Mouse (Mus musculus) cerebellum, postnatal 14 days (tissue): Measurements from ENCODE around the gene Adrb1.

Experiments
- DNase-seq, 2 experiments: peaks; one replicate each; pipeline ENCODE4 v3.0.0; 2021; ENCODE audit warnings: mixed read lengths in 2 of 2

The Adrb1 gene

GRCm38 (mm10) chr19:56721387-56722211 is at the start of gene Adrb1:
TSS of gene Adrb1 (plus strand) at chr19:56722199.
- peak; percentile 55 to 58 for DNase-seq

GRCm38 (mm10) chr19:56675690-56676089 is 46.3 kb upstream of the Adrb1 start:
- no peak for DNase-seq

- DNase-seq, result peak; percentile 26 to 41
Observed at GRCm38 (mm10) chr19:56676506-56676905, 45.5 kb upstream of the Adrb1 start.

- no peak for DNase-seq
Observed at GRCm38 (mm10) chr19:56677611-56678010, 44.4 kb upstream of the Adrb1 start.

- DNase-seq, result no peak
Observed at GRCm38 (mm10) chr19:56678516-56678915, 43.5 kb upstream of the Adrb1 start.

- DNase-seq, result no peak
Observed at GRCm38 (mm10) chr19:56679213-56679965, 42.6 kb upstream of the Adrb1 start.

- no peak for DNase-seq
Observed at GRCm38 (mm10) chr19:56679992-56680391, 42.0 kb upstream of the Adrb1 start.

GRCm38 (mm10) chr19:56682297-56682696 is 39.7 kb upstream of the Adrb1 start:
- DNase-seq, result no peak

- no peak for DNase-seq
Observed at GRCm38 (mm10) chr19:56682843-56683242, 39.2 kb upstream of the Adrb1 start.

- no peak for DNase-seq
Observed at GRCm38 (mm10) chr19:56685515-56685914, 36.5 kb upstream of the Adrb1 start.

- peak; percentile 59 to 67 for DNase-seq
Observed at GRCm38 (mm10) chr19:56686218-56686617, 35.8 kb upstream of the Adrb1 start.

- DNase-seq, result peak in 1 of 2 experiments; percentile 32
Observed at GRCm38 (mm10) chr19:56687026-56687635, 34.9 kb upstream of the Adrb1 start.

GRCm38 (mm10) chr19:56687676-56688075 is 34.3 kb upstream of the Adrb1 start:
- no peak for DNase-seq

GRCm38 (mm10) chr19:56688661-56689335 is 33.2 kb upstream of the Adrb1 start:
- no peak for DNase-seq

- DNase-seq, result no peak
Observed at GRCm38 (mm10) chr19:56689493-56689892, 32.5 kb upstream of the Adrb1 start.

GRCm38 (mm10) chr19:56691103-56691502 is 30.9 kb upstream of the Adrb1 start:
- DNase-seq, result no peak

GRCm38 (mm10) chr19:56692451-56692850 is 29.5 kb upstream of the Adrb1 start:
- no peak for DNase-seq

- no peak for DNase-seq
Observed at GRCm38 (mm10) chr19:56697370-56698144, 24.4 kb upstream of the Adrb1 start.

GRCm38 (mm10) chr19:56700848-56701247 is 21.2 kb upstream of the Adrb1 start:
- DNase-seq, result no peak

GRCm38 (mm10) chr19:56701404-56702033 is 20.5 kb upstream of the Adrb1 start:
- DNase-seq, result peak; percentile 40 to 62

- no peak for DNase-seq
Observed at GRCm38 (mm10) chr19:56702039-56702438, 20.0 kb upstream of the Adrb1 start.
